Mouse (Mus musculus) urinary bladder, postnatal 10 days (tissue): Measurements from ENCODE around the gene Tgm4.

Experiments
- DNase-seq: peaks from one replicate; pipeline ENCODE4 v3.0.0; 2022; ENCODE audit warnings: low spot score

Gene Tgm4

DNA sequence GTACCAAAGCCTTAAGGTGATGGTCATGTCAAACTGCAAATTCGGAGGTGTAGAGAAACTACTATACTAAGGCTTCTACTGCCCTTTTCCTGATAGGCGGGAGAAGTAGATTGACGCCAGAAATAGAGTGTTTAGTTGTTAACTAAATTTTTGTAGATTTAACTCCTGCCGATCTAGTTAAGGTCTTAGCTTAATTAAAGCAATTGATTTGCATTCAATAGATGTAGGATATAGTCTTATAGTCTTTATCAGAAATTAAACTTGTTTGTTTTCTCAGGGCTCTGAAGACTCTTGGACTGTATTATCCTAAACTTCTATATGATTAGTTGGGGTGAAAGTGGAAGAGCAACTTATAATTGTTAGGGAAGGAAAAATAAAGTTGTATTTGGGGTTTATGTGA, 72.7 kb downstream of the Tgm4 start:
- no peak for DNase-seq

DNA sequence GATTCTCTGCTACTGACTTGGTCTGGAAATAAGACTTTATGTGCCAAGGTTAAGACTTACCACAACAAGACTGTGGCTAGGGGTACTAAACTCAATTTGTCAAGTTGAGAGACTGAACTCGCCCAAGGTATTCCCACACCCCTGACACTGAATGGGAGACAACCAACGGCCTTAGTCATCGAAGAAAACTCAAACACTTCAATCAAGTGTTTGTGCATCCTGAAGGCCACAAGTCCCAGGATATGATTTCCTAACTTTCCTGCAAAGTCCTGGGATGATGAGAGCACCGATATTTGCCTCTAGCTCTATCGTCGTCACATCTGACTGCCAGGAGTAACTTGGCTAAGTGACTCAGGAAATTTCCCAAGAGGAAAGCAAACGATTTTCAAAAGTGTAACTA, 74.7 kb downstream of the Tgm4 start:
- DNase-seq, result no peak

DNA sequence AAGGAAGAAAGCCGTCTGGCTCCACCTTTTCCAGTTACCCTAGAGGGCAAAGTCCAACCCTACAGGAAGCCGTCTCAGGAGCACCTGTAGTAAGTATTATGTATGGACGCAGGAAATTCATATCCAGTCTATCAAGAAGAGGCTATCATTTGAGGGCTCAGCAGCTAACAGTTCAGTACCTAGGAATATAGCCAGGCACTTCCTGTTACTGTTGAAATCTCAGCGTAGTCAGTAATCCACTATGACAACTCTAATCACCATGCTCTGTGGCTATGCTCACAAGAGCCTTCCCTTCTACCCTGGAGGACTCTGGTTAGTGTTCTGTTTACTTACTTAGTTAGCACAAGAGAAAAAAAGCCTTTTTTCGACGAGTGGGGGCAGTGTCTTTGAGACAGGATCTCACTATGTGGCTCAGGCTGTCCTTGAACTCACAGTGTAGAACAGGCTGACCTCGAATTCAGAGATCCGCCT, 77.3 kb downstream of the Tgm4 start:
- DNase-seq, result no peak

- peak; percentile 51 for DNase-seq
These were observed 78.4 kb downstream of the Tgm4 start, which contains the start of the genes Zdhhc3 and Exosc7 for GRCm38 (mm10) chr9:123112805-123113521. Gene Zdhhc3, minus strand, starts transcription at chr9:123113205. Gene Exosc7, plus strand, starts transcription at chr9:123113215.

GRCm38 (mm10) chr9:123113931-123114330, 79.4 kb downstream of the Tgm4 start:
- DNase-seq, result no peak

DNA sequence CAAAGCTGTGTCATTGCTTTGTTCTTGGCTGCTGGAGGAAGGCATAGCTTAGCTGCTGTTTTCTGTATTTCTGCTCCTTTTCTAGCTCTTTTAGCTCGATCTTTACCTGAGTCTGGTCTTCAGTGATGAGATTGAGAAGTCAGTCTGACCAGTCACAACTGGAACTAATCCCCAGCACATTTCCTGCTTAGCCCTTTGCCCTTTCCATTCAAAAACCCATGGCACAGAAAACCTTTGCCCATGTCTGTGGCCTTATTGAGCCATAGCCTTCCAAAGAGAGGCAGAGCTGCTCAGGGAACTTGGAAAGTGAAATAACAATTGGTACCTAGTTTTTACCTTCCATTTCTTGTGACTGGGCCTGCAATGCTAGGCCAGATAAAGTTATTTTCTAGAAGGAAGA, 81.0 kb downstream of the Tgm4 start:
- no peak for DNase-seq
